Mouse (Mus musculus) intestine, embryonic 14.5 days (tissue): Measurements from ENCODE around the gene Mpp5. TPM values are rescaled to one million over a fixed set of nuclear protein-coding genes. Genes with fewer than 3 reads are reported as not detected.
A peak's percentile ranks its signal among the peaks of the same experiment; 100 is the strongest.

Experiments
- ATAC-seq: fragments of 200-750 bp; cut with Nextera tagmentation; replicated peaks from 2 replicates; pipeline ENCODE4 v1.8.0; 2017; ENCODE audit warnings: low read depth, moderate number of reproducible peaks, moderate TSS enrichment, moderate library complexity; ENCODE audit not compliant: low FRiP score, low TSS enrichment
- DNase-seq: peaks from one replicate; pipeline ENCODE4 v3.0.0-alpha.2; 2018; ENCODE audit warnings: low spot score
- H3K27ac ChIP-seq: fragments of 300-500 bp; sonication (generic); 2 replicates; pipeline ENCODE4 v1.5.1; 2014; ENCODE audit warnings: low read depth, mild to moderate bottlenecking, control low read depth
- H3K27me3 ChIP-seq: fragments of 300-500 bp; sonication (generic); replicated peaks from 2 replicates; pipeline ENCODE4 v1.6.1; 2014; ENCODE audit warnings: low read length, control low read depth; ENCODE audit not compliant: control insufficient read depth, insufficient read depth
- H3K36me3 ChIP-seq: fragments of 300-500 bp; sonication (generic); 2 replicates; pipeline ENCODE4 v1.6.1; 2014; ENCODE audit warnings: low read length, control low read depth; ENCODE audit not compliant: control insufficient read depth, insufficient read depth
- H3K4me1 ChIP-seq: fragments of 300-500 bp; sonication (generic); replicated peaks from 2 replicates; pipeline ENCODE4 v1.6.1; 2014; ENCODE audit warnings: low read length, control low read depth, mixed read lengths; ENCODE audit not compliant: control insufficient read depth, insufficient read depth
- H3K4me2 ChIP-seq: fragments of 300-500 bp; sonication (generic); 2 replicates; pipeline ENCODE4 v1.6.1; 2014; ENCODE audit warnings: low read length
- H3K4me3 ChIP-seq: fragments of 300-500 bp; sonication (generic); 2 replicates; pipeline ENCODE4 v1.5.1; 2014; ENCODE audit warnings: low read depth, low read length, control low read depth, mixed read lengths
- H3K9ac ChIP-seq: fragments of 300-500 bp; sonication (generic); 2 replicates; pipeline ENCODE4 v1.6.1; 2014; ENCODE audit warnings: mild to moderate bottlenecking, low read length
- H3K9me3 ChIP-seq: fragments of 300-500 bp; sonication (generic); 2 replicates; pipeline ENCODE4 v1.6.1; 2016; ENCODE audit warnings: low read length, control low read depth; ENCODE audit not compliant: control insufficient read depth
- whole genome bisulfite sequencing: fragments of 180-500 bp; shearing (Covaris S2); extraction: QIAGEN DNeasy Blood & Tissue Kit; methylation state at CpG from one replicate; pipeline ENCODE4 v1.1.7; 2014; 5-methylcytosine and 5-hydroxymethylcytosine counted together
- polyA plus RNA-seq: library from polyadenylated mRNA; unstranded; fragments of >200 nt; fragmentation: Nextera tagmentation; extraction: Ambion mirVana; gene quantifications from 2 replicates; pipeline ENCODE4 v1.2.1, GENCODE M21; 2014

The Mpp5 gene
- polyA plus RNA-seq: 17.3 and 20.1 TPM in 2 replicates

DNA sequence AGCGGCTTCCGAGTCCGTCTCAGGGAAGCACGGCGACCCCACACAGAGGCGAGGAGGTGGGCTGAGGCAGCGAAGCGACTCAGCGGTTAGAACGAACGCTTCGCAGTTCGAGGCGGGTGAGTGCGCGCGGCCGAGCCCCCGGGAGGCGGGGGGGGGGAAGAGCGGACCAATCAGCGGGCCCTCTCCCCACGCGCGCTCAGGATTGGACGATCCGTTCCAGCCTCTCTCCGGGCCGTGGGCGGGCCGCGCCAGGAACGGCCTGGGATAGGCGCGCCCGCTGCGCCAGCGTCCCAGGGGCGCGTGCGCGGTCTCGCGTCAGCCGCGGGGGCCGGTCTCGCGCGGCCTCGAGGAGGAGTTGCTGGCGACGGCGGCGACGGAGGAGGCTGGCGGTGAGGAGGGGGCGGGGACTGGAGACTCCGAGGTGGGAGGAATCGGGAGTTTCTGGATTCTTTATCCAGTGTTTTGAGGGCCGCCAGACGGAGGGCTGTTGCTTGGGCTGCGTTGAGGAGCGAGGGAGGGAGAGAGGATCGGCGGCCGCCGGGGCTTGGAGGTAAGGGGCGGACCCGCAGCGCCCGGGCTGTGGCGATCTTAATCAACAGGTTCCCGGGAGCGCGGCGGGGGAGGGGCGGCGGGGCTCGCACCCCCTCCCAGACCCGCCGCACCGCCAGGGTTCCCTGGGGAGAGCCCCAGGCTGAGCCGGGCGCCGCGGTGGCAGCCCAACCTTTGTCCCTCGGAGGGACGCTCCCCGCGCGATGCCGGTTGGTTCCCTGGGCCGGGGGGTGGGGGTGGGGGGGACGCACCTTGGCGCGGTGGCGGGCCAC lies at the start of gene Mpp5:
TSS of gene Mpp5 (plus strand) at position 351 of the 821 bp plus-strand sequence.
- ATAC-seq: peak; percentile 99
- no peaks in the 10 kb centered on the region for H3K9me3 ChIP-seq
- peak within 1 kb of the TSS; percentile 100 for H3K4me2 ChIP-seq
- peak; percentile 95 for DNase-seq
- H3K4me1 ChIP-seq: peaks cover 6% of the 10 kb centered on the region
- H3K27ac ChIP-seq: peak within 1 kb of the TSS; percentile 97
- peak within 1 kb of the TSS; percentile 88 for H3K9ac ChIP-seq
- under 1% methylated on average over 85 of the region's 98 CpGs for WGBS
- no peaks in the 10 kb centered on the region for H3K27me3 ChIP-seq
- peak within 1 kb of the TSS; percentile 79 for H3K4me3 ChIP-seq
- no peaks in the 10 kb centered on the region for H3K36me3 ChIP-seq

DNA sequence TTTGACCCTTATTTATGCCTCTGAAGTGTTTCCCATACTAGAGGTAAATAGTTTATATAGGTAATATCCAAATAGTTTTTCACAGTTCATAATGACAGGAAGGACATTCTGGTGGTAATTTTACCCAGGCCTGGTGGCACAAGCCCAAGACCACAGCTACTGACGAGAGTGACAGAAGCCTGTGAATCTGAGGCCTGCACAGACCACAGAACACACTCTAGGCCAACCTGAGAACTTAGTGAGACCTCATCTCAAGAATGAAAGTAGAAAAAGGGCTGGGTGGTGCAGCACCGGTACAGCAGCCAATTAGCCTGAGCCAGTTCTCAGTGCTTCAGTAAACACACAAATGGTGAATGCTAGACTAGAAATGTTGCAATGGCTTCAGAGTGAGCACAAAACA lies 30.9 kb upstream of the Mpp5 start:
- no peak for DNase-seq
- H3K27ac ChIP-seq: no peak overlapping the region
- H3K4me3 ChIP-seq: no peak overlapping the region
- no peaks in the 10 kb centered on the region for H3K4me1 ChIP-seq
- no peaks in the 10 kb centered on the region for H3K9me3 ChIP-seq
- WGBS: 66% methylated on average over 2 of the region's 2 CpGs
- H3K27me3 ChIP-seq: no peaks in the 10 kb centered on the region
- H3K4me2 ChIP-seq: no peak overlapping the region
- H3K36me3 ChIP-seq: no peaks in the 10 kb centered on the region
- no peak for ATAC-seq
- H3K9ac ChIP-seq: no peak overlapping the region

DNA sequence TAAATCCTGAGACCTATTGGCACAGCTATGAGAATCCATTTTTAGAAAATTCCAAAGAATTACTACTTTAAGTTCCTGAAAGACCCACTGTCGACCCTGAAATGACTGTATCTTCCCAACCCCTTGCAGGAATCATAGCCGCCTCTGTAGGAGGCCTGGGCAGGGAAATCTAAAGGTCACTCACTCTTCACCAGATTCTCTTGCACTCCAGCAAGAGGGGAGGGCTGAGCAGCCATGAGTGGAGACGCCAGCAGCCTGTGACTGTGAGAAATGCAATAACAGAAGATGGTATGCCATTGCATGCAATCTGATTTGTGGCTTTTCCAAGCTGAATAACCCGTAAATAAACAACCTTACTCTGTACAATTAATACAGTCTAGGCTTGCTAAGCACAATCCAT lies 21.0 kb upstream of the Mpp5 start:
- ATAC-seq (no peak), DNase-seq (no peak)
- Histone ChIP-seq H3K9ac (no peak overlapping the region), H3K4me1 (no peaks in the 10 kb centered on the region), H3K27me3 (no peaks in the 10 kb centered on the region), H3K36me3 (no peaks in the 10 kb centered on the region), H3K4me2 (no peak overlapping the region), H3K27ac (no peak overlapping the region), H3K4me3 (no peak overlapping the region), H3K9me3 (no peaks in the 10 kb centered on the region)
- WGBS: 42% methylated on average over 4 of the region's 4 CpGs

- Histone ChIP-seq H3K4me3 (no peak overlapping the region), H3K9ac (no peak overlapping the region)
- WGBS: 30% methylated on average over 2 of the region's 2 CpGs
Observed at GRCm38 (mm10) chr12:78739633-78740032, 9.1 kb upstream of the Mpp5 start.

GRCm38 (mm10) chr12:78740289-78740688 lies 8.4 kb upstream of the Mpp5 start:
- H3K4me3 ChIP-seq: no peak overlapping the region
- WGBS: 84% methylated on average over 2 of the region's 2 CpGs
- ATAC-seq: no peak
- H3K4me2 ChIP-seq: no peak overlapping the region
- no peaks in the 10 kb centered on the region for H3K36me3 ChIP-seq
- H3K9me3 ChIP-seq: no peaks in the 10 kb centered on the region
- no peak overlapping the region for H3K9ac ChIP-seq
- no peak overlapping the region for H3K27ac ChIP-seq
- DNase-seq: no peak
- H3K27me3 ChIP-seq: no peaks in the 10 kb centered on the region
- H3K4me1 ChIP-seq: no peaks in the 10 kb centered on the region

More at GRCm38 (mm10) chr12:78739633-78740032, 9.1 kb upstream of the Mpp5 start:
- no peaks in the 10 kb centered on the region for H3K4me1 ChIP-seq
- no peak overlapping the region for H3K4me2 ChIP-seq
- H3K27ac ChIP-seq: no peak overlapping the region
- DNase-seq: no peak
- ATAC-seq: no peak
- no peaks in the 10 kb centered on the region for H3K9me3 ChIP-seq
- H3K36me3 ChIP-seq: no peaks in the 10 kb centered on the region
- H3K27me3 ChIP-seq: no peaks in the 10 kb centered on the region

GRCm38 (mm10) chr12:78746226-78746625 lies 2.5 kb upstream of the Mpp5 start:
- no peak for DNase-seq
- 77% methylated on average over 6 of the region's 6 CpGs for WGBS
- no peaks in the 10 kb centered on the region for H3K36me3 ChIP-seq
- H3K4me1 ChIP-seq: peaks cover 6% of the 10 kb centered on the region
- no peak for ATAC-seq
- no peaks in the 10 kb centered on the region for H3K27me3 ChIP-seq
- no peak overlapping the region for H3K4me3 ChIP-seq
- no peak overlapping the region for H3K9ac ChIP-seq
- H3K4me2 ChIP-seq: no peak overlapping the region
- H3K9me3 ChIP-seq: no peaks in the 10 kb centered on the region
- H3K27ac ChIP-seq: no peak overlapping the region

- H3K4me3 ChIP-seq: peak overlapping the region; percentile 79; the same call in 1 of the 2 replicates
- no peaks in the 10 kb centered on the region for H3K27me3 ChIP-seq
- H3K9me3 ChIP-seq: no peaks in the 10 kb centered on the region
- H3K4me2 ChIP-seq: peak overlapping the region; percentile 100
- H3K36me3 ChIP-seq: no peaks in the 10 kb centered on the region
- ATAC-seq (no peak), DNase-seq (no peak)
- no peak overlapping the region for H3K9ac ChIP-seq
- H3K27ac ChIP-seq: no peak overlapping the region
- 17% methylated on average over 1 of the region's 1 CpGs for WGBS
- H3K4me1 ChIP-seq: peaks cover 6% of the 10 kb centered on the region
Observed at GRCm38 (mm10) chr12:78747406-78747805, 1.3 kb upstream of the Mpp5 start.

DNA sequence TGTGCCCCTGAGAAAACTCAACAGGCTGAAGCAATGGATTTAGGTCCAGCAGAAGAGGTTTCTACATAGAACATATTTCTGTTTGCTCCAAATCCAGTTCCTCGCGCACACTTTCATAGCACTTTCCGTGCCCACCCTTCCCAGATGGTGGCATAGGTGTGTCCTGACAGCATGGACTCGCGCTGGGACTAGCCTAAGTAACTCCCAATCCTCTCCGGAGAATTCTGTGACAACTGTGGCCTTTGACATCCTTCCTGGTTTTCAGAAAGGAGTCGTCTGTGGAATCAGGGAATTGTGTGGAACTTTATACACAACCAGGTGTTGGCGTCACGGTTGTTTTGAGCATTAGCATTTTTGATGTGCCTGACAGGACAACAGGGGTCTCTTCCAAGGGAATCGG lies 594 bp upstream of the Mpp5 start:
- WGBS: under 1% methylated on average over 10 of the region's 10 CpGs
- Histone ChIP-seq H3K9ac (peak overlapping the region; percentile 60), H3K4me2 (peak overlapping the region; percentile 100), H3K4me1 (peaks cover 6% of the 10 kb centered on the region), H3K27ac (peak overlapping the region; percentile 97), H3K4me3 (peak overlapping the region; percentile 79), H3K36me3 (no peaks in the 10 kb centered on the region), H3K9me3 (no peaks in the 10 kb centered on the region), H3K27me3 (no peaks in the 10 kb centered on the region)
- no peak for DNase-seq
- ATAC-seq: peak; percentile 12

DNA sequence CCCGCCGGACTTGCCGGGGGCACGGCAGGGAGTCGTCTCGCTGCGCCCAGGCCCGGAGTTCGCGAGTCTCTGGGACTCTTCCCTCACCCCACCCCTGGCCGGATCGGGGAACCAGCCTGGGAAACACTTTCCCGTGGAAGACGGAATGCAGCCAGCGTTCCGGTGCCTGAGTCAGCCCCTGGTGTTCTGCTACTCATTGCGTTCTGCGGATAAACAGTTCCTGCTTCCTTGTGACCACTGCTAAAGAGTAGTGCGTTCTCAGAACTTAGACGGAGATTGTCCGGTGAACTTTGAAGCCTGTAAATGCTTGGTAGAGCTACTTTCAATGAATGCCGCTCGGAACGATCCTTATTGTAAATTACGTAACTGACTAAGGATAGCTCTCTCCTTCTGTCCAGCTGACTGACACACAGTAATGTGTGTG lies 683 bp downstream of the Mpp5 start:
- Histone ChIP-seq H3K27ac (peak overlapping the region; percentile 97), H3K9me3 (no peaks in the 10 kb centered on the region), H3K27me3 (no peaks in the 10 kb centered on the region), H3K4me2 (peak overlapping the region; percentile 75), H3K36me3 (no peaks in the 10 kb centered on the region), H3K4me3 (peak overlapping the region; percentile 79), H3K9ac (peak overlapping the region; percentile 88), H3K4me1 (peaks cover 6% of the 10 kb centered on the region)
- peak; percentile 86 for DNase-seq
- ATAC-seq: peak; percentile 65
- under 1% methylated on average over 25 of the region's 25 CpGs for WGBS
